Mouse (Mus musculus) liver, postnatal 0 days (tissue): ENCODE data around the gene Apobec4. TPM values are rescaled to one million over a fixed set of nuclear protein-coding genes. Genes with fewer than 3 reads are reported as not detected.

Source experiments
- ATAC-seq: fragments of 200-750 bp; cut with Nextera tagmentation; 2 replicates; pipeline ENCODE4 v1.8.0; 2017; ENCODE audit warnings: mild to moderate bottlenecking, moderate library complexity
- DNase-seq: peaks from one replicate; pipeline ENCODE4 v3.0.0-alpha.2; 2016
- H3K27ac ChIP-seq: fragments of 300-500 bp; sonication (generic); 2 replicates; pipeline ENCODE4 v1.5.1; 2014; ENCODE audit warnings: antibody characterized with exemption, moderate library complexity, mild to moderate bottlenecking, low read depth
- H3K27me3 ChIP-seq: fragments of 300-500 bp; sonication (generic); 2 replicates; pipeline ENCODE4 v1.6.1; 2014; ENCODE audit warnings: low read length, control low read depth, mixed read lengths; ENCODE audit not compliant: insufficient read depth
- H3K36me3 ChIP-seq: fragments of 300-500 bp; sonication (generic); replicated peaks from 2 replicates; pipeline ENCODE4 v1.6.1; 2014; ENCODE audit warnings: mild to moderate bottlenecking, control low read depth, low read length, moderate library complexity, mixed read lengths; ENCODE audit not compliant: insufficient read depth
- H3K4me1 ChIP-seq: fragments of 300-500 bp; sonication (generic); 2 replicates; pipeline ENCODE4 v1.6.1; 2014; ENCODE audit warnings: antibody characterized with exemption, mild to moderate bottlenecking, control low read depth; ENCODE audit not compliant: insufficient read depth
- H3K4me2 ChIP-seq: fragments of 300-500 bp; sonication (generic); 2 replicates; pipeline ENCODE4 v1.6.1; 2014; ENCODE audit warnings: low read depth, mild to moderate bottlenecking, low read length, moderate library complexity, mixed read lengths
- H3K4me3 ChIP-seq: fragments of 300-500 bp; sonication (generic); 2 replicates; pipeline ENCODE4 v1.5.1; 2014; ENCODE audit warnings: low read depth, low read length
- H3K9ac ChIP-seq: fragments of 300-500 bp; sonication (generic); replicated peaks from 2 replicates; pipeline ENCODE4 v1.6.1; 2014; ENCODE audit warnings: mild to moderate bottlenecking, moderate library complexity
- H3K9me3 ChIP-seq: fragments of 300-500 bp; sonication (generic); 2 replicates; pipeline ENCODE4 v1.6.1; 2016; ENCODE audit warnings: mild to moderate bottlenecking, control low read depth, low read length, mixed read lengths
- CTCF ChIP-seq: sonication (generic); IDR thresholded peaks from 2 replicates; pipeline ENCODE4 v1.5.1; 2016; ENCODE audit warnings: antibody characterized with exemption, low read depth
- EP300 ChIP-seq: IDR thresholded peaks from 2 replicates; pipeline ENCODE4 v1.6.1; 2016; ENCODE audit warnings: antibody characterized with exemption, low read depth, mild to moderate bottlenecking
- WGBS: fragments of 180-500 bp; shearing (Covaris S2); extraction: QIAGEN DNeasy Blood & Tissue Kit; methylation state at CpG from one replicate; pipeline ENCODE4 v1.1.7; 2014; ENCODE audit not compliant: insufficient replicate concordance; 5-methylcytosine and 5-hydroxymethylcytosine counted together
- polyA plus RNA-seq: library from polyadenylated mRNA; unstranded; fragments of >200 nt; fragmentation: Nextera tagmentation; extraction: Ambion mirVana; gene quantifications from 2 replicates; pipeline ENCODE4 v1.2.1, GENCODE M21; 2015

Apobec4 gene
- polyA plus RNA-seq, 1 experiment from 2014 or later, result not detected

DNA sequence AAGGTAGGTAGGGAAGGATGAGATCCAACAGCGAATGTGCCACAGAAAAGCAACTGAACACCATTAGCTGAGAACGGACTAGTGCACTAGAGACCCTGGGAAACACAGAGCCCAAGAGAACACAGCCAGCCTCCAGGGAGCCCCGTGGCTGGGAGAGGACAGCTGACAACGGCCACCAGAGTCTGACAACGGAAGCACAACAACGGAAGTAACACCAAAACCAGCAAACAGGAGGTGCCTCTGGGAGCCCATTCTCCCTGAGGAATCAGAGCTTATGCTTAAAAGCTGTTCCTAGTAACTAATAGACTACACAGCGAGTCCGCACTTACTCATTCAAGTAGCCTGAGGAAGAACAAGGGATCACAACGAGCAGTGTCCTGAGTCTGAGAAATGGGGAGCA is 1.1 kb upstream of the Apobec4 start:
- DNase-seq (peak; percentile 21), ATAC-seq (no peak)
- Histone ChIP-seq H3K4me1 (no peaks in the 10 kb centered on the region), H3K4me2 (0 out of 2 replicates have a peak overlapping the region, but pooled peaks have one; percentile 31), H3K27ac (no peak overlapping the region), H3K9ac (no peak overlapping the region), H3K4me3 (no peak overlapping the region), H3K27me3 (no peaks in the 10 kb centered on the region), H3K36me3 (no peaks in the 10 kb centered on the region), H3K9me3 (no peaks in the 10 kb centered on the region)
- TF ChIP-seq CTCF, result no peak
- no peak for TF ChIP-seq EP300
- 57% methylated on average over 9 of the region's 9 CpGs for WGBS

DNA sequence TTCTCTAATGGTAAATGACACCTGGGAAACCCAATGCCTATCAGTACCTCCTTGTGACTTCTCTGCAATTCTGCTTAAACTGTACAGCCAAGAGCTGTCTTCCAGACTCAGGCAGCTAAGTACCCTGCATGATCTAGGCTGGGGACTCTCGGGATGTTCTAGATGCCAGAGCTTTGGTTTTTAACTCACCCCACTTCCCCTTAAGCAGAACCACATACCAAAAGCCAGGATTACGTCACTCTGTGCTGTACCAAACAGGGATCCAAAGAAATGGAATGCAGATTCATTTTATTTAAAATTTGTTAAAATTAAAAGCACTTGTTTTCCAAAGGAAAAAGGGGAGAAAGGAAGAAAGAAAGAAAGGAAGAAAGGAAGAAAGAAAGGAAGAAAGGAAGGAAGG is 11.4 kb downstream of the Apobec4 start:
- Histone ChIP-seq H3K4me1 (peaks cover 4% of the 10 kb centered on the region; the same call in 1 of the 2 replicates), H3K4me2 (no peak overlapping the region), H3K4me3 (no peak overlapping the region), H3K36me3 (no peaks in the 10 kb centered on the region), H3K27ac (no peak overlapping the region), H3K9me3 (no peaks in the 10 kb centered on the region), H3K27me3 (peaks cover 11% of the 10 kb centered on the region; the same call in 1 of the 2 replicates), H3K9ac (no peak overlapping the region)
- ATAC-seq (no peak), DNase-seq (no peak)
- WGBS, result 31% methylated on average over 2 of the region's 2 CpGs
- TF ChIP-seq EP300 (no peak), CTCF (no peak)

DNA sequence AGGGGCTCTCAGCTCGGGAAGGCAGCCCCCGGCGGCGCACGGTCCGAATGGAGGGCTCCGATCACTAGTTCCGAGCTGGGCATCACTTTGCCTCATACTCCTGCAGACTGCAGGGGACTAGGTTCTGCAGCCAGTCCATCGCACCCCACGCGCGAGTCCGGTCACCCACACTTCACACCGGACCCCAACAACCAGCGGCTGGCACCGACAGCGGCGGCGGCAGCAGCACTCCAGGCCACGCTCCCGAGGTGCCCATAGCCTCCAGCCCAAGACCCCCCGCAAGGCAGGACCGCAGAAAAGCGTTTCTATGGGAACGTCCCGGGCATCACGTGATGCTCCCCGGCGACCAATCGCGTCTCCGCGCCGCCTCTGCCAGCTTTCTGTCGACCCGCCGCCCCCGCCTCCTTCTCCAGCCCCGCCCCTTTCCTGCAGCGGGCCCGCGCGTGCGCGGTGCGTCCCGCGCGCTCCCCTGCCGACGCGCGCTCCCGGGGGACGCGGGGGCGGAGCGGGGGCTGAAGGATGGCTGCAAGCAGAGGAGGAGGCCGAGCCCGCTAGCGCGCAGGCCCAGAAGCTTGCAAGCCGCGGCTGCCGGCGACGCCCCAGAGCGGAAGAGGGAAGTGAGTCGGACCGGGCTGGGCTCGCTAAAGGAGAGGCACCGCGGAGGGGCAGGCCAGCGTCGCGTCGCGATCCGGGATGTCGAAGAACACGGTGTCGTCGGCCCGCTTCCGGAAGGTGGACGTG is 15.9 kb downstream of the Apobec4 start, which contains the start of the genes Rgl1 and Arpc5:
TSS of gene Rgl1 (minus strand) at position 320 of the 741 bp plus-strand sequence.
TSS of gene Arpc5 (plus strand) at position 511 of the 741 bp plus-strand sequence.
- DNase-seq (peak; percentile 96), ATAC-seq (peak; percentile 97)
- H3K4me2 ChIP-seq, result peak within 1 kb of the TSS; percentile 79
- WGBS, result under 1% methylated on average over 81 of the region's 86 CpGs
- peak within 1 kb of the TSS; percentile 97 for H3K27ac ChIP-seq
- peaks cover 11% of the 10 kb centered on the region; the same call in 1 of the 2 replicates for H3K27me3 ChIP-seq
- peak within 1 kb of the TSS; percentile 98 for H3K9ac ChIP-seq
- peak within 1 kb of the TSS; percentile 94 for H3K4me3 ChIP-seq
- TF ChIP-seq CTCF (no peak), EP300 (no peak)
- no peaks in the 10 kb centered on the region for H3K9me3 ChIP-seq
- peaks cover 16% of the 10 kb centered on the region for H3K36me3 ChIP-seq
- peaks cover 4% of the 10 kb centered on the region; the same call in 1 of the 2 replicates for H3K4me1 ChIP-seq

DNA sequence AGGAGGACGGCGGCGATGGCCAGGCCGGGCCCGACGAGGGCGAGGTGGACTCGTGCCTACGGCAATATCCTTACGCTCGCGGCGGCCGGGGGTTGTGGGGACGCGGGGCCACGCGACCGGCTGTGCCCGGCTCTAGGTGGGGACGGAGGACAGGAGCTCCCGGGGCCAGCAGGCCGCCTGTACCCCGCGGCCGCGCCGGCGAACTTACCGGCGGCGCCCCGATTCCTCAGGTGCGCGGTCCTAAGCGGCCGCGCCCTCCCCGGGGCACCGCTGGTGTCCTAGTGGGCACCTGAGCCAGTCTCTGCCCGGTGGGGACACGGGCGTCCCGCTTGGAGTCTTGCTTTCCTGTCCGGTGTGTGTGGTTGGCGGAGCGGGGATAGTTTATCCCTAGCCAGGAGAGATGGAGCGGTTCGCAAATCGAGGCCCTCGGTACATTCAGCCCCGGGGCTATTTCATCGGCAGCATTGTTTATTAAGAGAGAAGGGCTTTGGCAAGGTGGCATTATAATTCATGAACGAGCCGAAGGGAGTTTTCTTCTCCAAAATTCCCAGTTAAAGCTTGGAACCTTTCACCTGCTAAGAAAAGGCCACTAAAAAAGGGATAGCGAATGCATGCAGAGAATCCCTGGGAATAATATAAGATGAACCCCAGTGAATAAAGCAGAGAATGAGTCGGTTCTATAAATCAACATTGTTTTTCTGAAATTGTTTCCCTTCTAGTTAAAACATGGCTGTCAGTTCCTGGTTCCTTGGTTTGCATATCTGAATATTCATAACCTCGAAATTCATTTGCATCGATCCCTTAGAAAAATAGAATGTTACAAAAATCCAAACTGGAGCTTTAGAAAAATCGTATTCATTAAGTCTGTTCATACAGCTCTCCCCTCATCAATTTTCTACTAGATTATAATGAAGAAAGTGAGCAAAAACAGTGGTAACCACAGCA is 16.7 kb downstream of the Apobec4 start:
- Histone ChIP-seq H3K4me1 (peaks cover 4% of the 10 kb centered on the region; the same call in 1 of the 2 replicates), H3K9ac (peak overlapping the region; percentile 98), H3K4me2 (peak overlapping the region; percentile 79), H3K4me3 (peak overlapping the region; percentile 94), H3K36me3 (peaks cover 24% of the 10 kb centered on the region), H3K9me3 (no peaks in the 10 kb centered on the region), H3K27ac (peak overlapping the region; percentile 97), H3K27me3 (peaks cover 11% of the 10 kb centered on the region; the same call in 1 of the 2 replicates)
- 1% methylated on average over 30 of the region's 60 CpGs for WGBS
- DNase-seq, result peak; percentile 59
- TF ChIP-seq EP300, result no peak
- TF ChIP-seq CTCF, result no peak
- peak; percentile 62 for ATAC-seq

DNA sequence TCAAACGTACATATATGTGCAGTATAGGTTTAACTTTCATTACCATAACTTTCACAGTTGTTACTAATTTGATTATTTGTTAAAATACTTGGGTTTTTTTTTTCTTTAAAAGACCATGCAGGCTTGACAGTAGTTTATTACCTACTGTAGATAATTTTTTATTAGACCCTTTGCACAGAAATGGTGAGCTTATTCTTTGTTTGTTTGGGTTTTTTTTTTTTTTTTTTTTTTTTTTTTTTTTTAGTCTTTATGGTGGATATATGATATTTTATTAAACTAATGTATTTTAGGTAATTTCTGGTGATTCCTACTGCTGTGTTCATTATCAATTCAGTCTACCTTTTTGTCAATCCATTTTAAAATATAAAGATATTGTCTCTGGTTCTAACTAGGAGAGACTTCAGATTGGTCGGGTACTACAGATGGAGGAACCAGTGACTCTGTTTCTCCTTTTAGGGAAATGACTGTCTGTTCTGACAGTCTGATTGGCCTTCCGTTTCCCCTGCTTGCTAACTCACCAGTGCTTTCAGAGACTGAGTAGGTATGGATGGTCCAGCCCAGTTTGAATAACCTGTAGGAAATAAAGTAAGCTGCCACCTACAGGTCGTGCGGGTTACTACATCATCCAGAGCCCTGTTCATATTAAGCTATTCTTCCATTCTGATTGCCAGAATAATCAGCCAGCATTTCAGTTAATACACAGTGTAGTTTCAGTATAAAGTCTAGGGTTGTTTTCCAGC is 17.6 kb downstream of the Apobec4 start:
- peak; percentile 87 for TF ChIP-seq CTCF
- TF ChIP-seq EP300, result no peak
- peak overlapping the region; percentile 94 for H3K4me3 ChIP-seq
- H3K36me3 ChIP-seq, result peaks cover 33% of the 10 kb centered on the region
- DNase-seq, result peak; percentile 87
- ATAC-seq, result peak; percentile 28
- H3K9ac ChIP-seq, result no peak overlapping the region
- WGBS, result 4% methylated on average over 5 of the region's 5 CpGs
- peaks cover 4% of the 10 kb centered on the region; the same call in 1 of the 2 replicates for H3K4me1 ChIP-seq
- peaks cover 11% of the 10 kb centered on the region; the same call in 1 of the 2 replicates for H3K27me3 ChIP-seq
- H3K27ac ChIP-seq, result 0 out of 2 replicates have a peak overlapping the region, but pooled peaks have one; percentile 97
- H3K4me2 ChIP-seq, result peak overlapping the region; percentile 79
- no peaks in the 10 kb centered on the region for H3K9me3 ChIP-seq
